ENCODE assay signal across 8 mouse cellular contexts in the genomic region with DNA sequence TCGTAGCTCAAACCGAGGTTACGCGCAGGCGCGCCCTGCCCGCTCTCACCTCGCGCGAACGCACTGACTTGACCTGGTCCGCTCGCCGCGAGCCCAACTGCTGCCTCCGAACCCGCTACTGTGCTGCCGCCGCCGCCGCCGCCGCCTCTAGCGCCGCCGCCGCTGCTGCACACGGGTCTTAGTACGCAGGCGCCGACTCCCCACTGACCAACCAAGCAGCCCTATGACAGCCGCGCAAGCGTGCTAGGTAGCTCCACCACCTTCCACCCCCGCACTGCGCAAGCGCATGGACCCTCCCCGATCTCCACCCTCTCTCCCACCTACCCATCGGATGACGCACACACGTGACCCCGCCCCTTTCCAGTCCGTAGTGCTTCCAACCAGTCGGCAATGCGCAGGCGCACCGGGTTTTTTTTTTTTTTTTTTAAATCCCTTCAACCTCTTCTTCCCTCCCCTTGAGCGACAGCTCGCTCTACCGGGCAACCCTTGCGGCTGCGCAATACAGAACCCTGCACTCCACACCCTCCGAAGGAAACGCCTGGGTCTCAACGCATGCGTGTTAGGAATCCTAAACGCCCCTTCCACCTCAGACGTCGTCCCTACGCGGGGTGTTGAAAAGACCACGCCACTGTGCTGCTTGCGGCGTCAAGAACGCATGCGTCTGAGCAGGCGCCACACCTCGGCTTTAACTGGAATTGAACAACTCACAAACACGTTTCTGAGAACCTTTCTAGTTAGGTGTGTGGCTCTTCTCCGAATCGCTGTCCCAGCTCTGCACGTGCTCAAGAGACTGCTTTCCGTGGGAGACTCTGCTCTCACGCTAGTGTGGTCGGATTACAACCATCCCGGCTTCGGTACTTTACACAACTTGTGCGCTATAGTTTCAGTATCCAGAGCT. TPM values are rescaled to one million over a fixed set of nuclear protein-coding genes. Genes with fewer than 3 reads are reported as not detected.
DNase-seq lines count a peak whose midpoint lies in the region; ATAC-seq lines count a peak whose summit lies in the region.

Gene Eif5a, minus strand, starts transcription at position 845 of the 898 bp plus-strand sequence.

- H3K9me3 ChIP-seq in hindbrain, embryonic 15.5 days = no peaks in the 10 kb centered on the region

- peak within 1 kb of the TSS; percentile 91 for H3K4me3 ChIP-seq in hindbrain, embryonic 15.5 days

- WGBS in hindbrain, embryonic 15.5 days = under 1% methylated on average over 75 of the region's 78 CpGs

- peak; percentile 97 for ATAC-seq in hindbrain, embryonic 15.5 days (ENCODE audit: low FRiP score, low read depth)

- H3K4me2 ChIP-seq in hindbrain, embryonic 15.5 days = peak within 1 kb of the TSS; percentile 93

- peak within 1 kb of the TSS; percentile 95 for H3K27ac ChIP-seq in hindbrain, embryonic 15.5 days (replicated peaks)

- H3K36me3 ChIP-seq in hindbrain, embryonic 15.5 days = peaks cover 27% of the 10 kb centered on the region

- H3K27me3 ChIP-seq in hindbrain, embryonic 15.5 days = no peaks in the 10 kb centered on the region

- peak within 1 kb of the TSS; percentile 87 for H3K9ac ChIP-seq in hindbrain, embryonic 15.5 days

- H3K4me1 ChIP-seq in hindbrain, embryonic 15.5 days (replicated peaks) = peaks cover 28% of the 10 kb centered on the region

- peak; percentile 100 for DNase-seq in T-cell, adult 2 months (ENCODE audit: low spot score)
- DNase-seq in cerebellum, postnatal 36 days = peak; percentile 100
- peak; percentile 100 for DNase-seq in frontal cortex, postnatal 36 days (ENCODE audit: low spot score in 2 of 2)
- peak; percentile 100 for DNase-seq in left cerebral cortex, adult 11 months (ENCODE audit: low spot score)
- DNase-seq in lung, postnatal 4 days = peak; percentile 100
- peak; percentile 100 for DNase-seq in retina, postnatal 7 days (ENCODE audit: low read depth, low spot score)
- peak; percentile 100 for DNase-seq in urinary bladder, adult 2 months (ENCODE audit: low spot score)

RNA-seq across cellular contexts. Expression of gene Eif5a, which starts in this region (rescaled TPM):
- polyA plus RNA-seq in hindbrain, embryonic 15.5 days (2015; fragmentation: Nextera tagmentation; extraction: Ambion mirVana) = 1,083 and 1,119 TPM in 2 replicates
- 565 and 624 TPM in 2 replicates for polyA plus RNA-seq in urinary bladder, adult 2 months (2012; rRNA removed)

Comparison
In these comparisons a context has a peak if more than half of its experiments do, and no peak if none do; other contexts are left out.
1. Peak in every context shown above with its lines: DNase-seq, ATAC-seq, H3K4me3 ChIP-seq and H3K27ac ChIP-seq.